Mouse (Mus musculus): ENCODE data around the gene Rbm18.

The Rbm18 gene

DNA sequence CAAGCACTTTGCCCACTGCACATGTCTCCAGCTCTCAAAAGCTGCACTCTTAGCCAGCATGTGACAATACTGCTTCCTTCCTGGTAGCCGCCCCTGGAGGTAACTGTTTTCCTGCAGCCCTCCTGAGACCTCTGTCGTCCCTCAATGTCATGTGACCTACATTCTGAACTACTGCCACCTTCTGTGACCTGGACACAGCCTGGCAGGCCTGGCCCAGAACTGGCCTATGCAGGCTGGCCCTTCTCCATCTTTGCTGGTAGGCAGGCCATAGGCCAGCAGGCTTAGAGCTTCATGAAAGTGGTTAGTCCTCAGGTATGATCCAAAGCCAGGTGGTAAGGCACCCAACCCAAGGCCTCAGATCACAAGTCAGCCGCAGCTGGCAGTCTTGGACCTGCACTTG lies 62.8 kb downstream of the Rbm18 start:
- no peak for DNase-seq (ENCODE audit: low spot score in 2 of 2)

DNA sequence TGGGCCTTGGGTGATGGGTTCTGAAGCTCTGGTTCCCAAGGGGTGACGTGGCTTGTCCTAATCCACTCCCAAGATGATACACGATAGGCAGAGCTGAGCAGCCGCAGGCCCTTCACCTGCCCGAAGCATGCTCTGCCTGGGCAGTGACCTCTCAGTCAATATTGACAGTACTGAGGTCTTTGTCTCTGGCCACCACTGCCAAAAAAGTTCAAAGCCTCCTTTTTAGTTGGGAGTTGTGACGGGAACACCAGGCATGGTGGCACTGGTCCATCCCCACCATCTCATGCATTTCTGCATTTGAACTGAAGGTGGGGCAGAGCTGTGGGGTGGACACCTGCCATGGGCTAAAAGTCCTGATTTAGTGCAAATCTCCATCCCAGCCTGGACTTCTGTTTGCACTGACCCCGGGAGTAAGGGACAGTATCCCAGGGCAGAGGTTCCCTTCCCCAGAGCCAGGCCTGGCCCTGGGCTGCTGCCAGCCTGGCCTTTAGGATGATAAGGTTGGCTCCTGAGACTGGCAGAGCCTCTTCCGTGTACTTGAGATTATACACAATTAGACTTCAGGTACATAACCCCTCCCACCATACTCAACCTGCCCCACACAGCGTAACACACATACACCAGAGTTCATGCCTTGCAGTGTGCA lies 64.8 kb downstream of the Rbm18 start:
- DNase-seq (ENCODE audit: low spot score in 2 of 2), result no peak

DNA sequence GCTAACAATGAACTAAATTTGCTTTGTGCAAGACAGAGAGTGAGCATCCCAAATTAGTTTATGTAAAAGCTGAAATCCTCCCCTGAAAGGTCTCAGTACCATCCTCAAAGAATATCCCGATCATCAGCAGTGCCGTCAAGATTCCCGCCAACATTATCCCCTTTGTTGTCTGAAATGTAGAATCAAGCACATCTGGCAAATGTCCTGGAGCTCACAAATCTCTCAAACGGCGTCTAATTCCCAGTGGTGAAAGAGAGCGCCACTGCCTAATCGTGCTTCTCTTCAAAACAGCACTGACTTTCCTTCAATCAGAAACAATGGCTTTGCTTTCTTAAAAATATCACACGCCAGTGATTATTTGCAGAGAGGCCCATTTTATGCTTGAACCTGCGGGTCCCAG lies 69.4 kb downstream of the Rbm18 start:
- no peak for DNase-seq (ENCODE audit: low spot score in 2 of 2)

Data from frontal cortex, postnatal 10 days (tissue).